Mouse (Mus musculus): ENCODE data around the gene Patj. TPM values are rescaled to one million over a fixed set of nuclear protein-coding genes. Genes with fewer than 3 reads are reported as not detected.
"Not testable (repeated sequence)": the region's sequence is repeated elsewhere in the genome, so short reads cannot be mapped to it uniquely, and the experiment has no call there.

The Patj gene
- total RNA-seq (2021) = 10 to 100 TPM in 1 of 2 experiments, 1 to 10 TPM in 1; 5.9 to 10.2 TPM

DNA sequence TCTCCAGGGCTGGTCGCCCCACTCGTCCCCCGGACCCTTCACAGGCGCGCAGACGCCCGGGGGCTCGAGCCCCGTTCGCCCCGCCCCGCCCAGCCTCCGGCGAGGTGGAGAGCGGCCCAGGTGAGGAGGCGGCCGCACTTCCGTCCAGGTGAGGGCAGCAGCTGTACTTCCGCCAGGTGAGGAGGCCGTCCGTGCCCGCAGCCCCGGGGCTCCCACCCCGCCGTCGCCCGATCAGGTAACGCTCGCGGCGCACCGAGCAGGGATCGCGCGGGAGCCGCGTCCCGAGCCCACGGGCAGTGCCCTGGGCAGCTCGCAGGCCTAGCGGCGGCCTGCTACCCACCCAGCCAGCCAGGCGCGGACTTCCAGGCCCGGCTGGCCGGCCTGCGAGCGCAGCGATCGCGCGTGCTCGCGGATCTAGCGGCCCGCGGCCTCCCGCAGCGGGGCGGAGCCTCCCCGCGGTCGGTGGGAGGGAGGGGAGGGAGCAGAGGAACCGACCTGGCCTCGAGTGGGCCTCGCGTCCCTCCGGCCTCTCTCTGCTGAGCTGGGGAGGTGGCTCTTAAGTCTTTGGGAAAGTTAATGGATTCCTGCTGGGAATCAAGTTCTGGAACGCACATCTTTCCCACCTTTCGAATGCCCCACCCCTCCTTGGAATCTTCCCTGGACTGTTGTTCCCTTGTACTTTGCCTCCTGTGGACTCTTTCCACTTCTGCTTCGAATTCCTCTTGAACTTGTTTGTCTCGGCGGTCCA, at the start of gene Patj:
TSS of gene Patj (plus strand) at position 96 of the 748 bp plus-strand sequence.
- peak; percentile 41 to 68 for DNase-seq (ENCODE audit: extremely low spot score in 1 of 2, low spot score in 1 of 2)

DNA sequence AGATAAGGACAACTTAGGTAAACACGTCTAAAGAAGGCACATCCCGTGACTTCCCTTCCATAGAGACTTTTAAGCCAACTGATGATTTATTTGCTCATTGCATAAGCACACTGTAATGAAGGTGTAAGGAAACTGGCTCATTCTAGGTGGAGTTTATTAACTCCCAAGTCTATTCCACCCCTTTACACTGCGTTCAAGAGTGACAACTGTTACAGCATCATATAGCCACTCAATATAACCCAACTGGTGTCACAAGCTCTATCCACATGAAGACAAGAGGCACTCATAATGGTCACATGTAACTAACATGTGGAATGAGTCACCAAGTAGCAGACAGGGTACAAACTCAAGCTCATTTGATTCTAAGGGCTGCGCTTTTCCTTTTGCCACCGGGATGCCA, 47.0 kb upstream of the Patj start:
- no peak for DNase-seq (ENCODE audit: extremely low spot score in 1 of 2, low spot score in 1 of 2)

DNA sequence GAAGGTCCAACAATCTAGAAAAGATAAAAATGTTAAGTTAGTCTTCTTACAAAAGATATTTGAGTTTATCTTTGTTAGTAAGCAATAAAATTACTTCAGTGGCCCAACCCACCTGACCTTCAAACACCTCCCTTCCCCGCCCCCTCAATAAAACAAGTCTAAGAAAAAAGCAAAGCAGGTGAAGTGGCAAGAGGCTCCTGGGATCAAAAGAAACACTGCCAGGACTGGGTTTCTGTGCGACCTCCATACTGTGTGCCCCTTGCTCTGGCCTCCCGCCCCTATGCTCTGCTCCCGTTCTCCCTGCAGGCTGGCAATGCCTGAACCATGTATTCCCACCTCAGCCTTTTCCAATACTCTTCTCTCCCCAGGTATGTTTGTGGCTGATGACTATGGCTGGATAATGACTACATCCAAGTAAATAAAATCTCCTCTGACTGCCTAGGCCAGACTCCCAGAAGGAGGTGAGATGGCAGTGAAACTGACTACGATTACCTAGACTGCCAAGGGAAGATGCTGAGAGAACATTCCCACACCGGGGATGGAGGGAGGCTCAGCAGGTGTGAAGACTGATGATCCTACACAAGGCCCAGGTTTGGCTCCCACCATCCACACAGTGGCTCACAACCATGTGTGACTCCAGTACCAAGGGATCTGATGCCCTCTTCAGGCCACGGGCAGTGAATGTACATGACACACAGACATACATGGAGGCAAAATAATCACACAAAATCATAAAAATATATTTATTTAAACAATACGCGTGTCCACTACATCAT, 37.4 kb upstream of the Patj start:
- no peak for DNase-seq (ENCODE audit: extremely low spot score in 1 of 2, low spot score in 1 of 2)

DNA sequence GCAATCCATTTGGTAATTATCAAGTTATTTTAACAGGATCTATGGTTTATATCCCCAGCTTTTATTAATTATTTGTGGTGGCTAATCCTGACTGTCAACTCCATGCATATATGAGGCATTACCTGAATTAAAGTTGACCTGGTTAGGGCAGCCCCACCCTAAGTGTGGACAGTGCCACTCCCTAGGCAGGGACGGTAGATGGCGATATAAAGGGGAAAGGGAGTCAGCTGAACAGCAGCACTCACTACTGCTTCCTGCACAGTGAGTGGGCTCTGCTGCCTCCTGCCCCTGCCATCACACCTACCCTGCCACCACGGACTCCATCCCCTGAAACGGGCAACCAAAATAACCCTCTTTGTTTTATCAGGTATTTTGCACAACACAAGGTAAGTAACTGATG, 20.2 kb upstream of the Patj start:
- no peak for DNase-seq (ENCODE audit: extremely low spot score in 1 of 2, low spot score in 1 of 2)

DNA sequence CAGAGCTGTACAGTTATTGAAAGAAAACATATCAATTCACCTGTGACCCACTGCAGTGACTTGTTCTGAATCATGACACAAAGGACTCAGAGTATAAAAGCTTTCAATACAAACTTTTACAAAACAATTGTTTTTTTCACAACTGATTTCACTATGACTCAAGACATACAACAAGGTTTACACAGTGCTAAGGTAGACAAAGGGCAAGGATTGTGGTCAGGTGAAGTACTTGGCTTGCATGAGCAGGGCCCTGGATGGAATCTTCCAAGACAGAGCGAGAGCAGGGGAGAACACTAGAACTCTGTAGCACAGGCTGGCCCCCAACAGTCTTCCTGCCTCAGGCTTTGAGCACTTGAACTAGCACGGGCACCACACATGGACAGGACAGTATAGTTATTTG, 18.6 kb upstream of the Patj start:
- DNase-seq (ENCODE audit: extremely low spot score in 1 of 2, low spot score in 1 of 2) = no peak

DNA sequence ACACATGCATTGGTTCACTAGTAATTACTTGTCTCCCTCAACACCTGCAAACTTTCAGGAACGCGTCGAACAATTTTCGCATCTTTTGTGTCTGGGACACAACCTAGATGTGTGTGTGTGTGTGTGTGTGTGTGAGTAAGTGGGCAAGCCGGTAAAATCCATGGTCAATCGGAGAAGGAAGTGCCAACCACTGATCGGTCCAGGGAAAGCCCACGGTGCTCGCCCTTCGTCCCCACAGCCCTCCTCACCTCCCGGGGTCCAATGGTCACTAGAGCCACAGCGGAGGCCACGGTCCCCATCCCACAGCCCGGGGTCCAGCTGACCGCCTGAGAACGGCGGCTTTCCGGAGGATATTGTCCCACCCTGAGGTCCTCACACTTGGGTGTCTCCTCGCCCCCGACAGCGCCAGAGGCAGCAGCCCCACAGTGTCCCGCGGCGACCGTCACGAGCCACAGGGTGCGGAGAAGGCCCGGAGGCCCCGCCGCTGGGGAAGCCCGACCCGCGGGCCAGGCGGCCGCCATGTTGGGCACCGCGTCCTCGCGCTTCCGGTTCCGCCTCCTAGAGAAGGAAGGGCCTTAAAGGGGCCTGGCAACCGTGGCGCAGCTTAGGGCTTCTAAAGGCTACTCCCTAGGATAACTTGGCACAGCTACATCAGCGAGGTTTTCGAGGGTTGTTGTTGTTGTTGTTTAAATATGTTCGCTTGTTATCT, 12.7 kb upstream of the Patj start, which contains the start of gene Tm2d1:
TSS of gene Tm2d1 (minus strand) at position 591 of the 709 bp plus-strand sequence.
- DNase-seq (ENCODE audit: extremely low spot score in 1 of 2, low spot score in 1 of 2) = peak; percentile 73 to 74

DNA sequence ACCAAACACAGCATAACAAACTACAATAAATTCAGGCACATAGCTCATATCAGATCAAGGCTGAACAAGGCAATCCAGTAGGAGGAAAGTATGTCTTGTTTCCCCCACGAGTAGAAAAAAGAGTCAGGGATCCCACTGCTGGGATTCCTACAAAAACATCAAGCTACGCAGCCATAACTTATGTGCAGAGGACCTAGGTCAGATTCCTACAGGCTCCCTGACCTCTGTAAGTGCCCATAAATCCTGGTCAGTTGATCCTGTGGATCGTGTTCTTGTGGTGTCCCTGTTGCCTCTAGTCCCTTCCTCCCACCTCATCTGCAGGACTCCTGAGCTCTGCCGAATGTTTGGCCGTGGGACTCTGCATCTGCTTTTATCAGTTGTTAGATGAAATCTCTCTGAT, 10.5 kb upstream of the Patj start:
- DNase-seq (ENCODE audit: extremely low spot score in 1 of 2, low spot score in 1 of 2) = no peak

DNA sequence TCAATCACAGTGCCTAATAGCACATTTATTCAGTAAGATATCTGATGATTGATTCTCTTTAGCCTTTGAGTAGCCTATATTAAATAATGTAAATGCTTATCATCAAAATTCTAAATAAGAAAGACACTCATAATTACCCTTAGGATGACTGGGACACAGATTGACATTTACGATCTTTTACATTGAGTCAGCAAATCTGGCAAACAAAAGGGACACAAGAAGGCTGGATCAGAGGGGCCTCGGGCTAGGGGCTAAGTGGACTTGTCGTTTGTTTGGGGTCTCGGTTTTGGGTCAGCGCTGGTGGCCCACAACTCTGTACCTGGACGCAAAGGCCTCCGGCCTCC, 267 bp upstream of the Patj start:
- DNase-seq (ENCODE audit: extremely low spot score in 1 of 2, low spot score in 1 of 2) = no peak

DNA sequence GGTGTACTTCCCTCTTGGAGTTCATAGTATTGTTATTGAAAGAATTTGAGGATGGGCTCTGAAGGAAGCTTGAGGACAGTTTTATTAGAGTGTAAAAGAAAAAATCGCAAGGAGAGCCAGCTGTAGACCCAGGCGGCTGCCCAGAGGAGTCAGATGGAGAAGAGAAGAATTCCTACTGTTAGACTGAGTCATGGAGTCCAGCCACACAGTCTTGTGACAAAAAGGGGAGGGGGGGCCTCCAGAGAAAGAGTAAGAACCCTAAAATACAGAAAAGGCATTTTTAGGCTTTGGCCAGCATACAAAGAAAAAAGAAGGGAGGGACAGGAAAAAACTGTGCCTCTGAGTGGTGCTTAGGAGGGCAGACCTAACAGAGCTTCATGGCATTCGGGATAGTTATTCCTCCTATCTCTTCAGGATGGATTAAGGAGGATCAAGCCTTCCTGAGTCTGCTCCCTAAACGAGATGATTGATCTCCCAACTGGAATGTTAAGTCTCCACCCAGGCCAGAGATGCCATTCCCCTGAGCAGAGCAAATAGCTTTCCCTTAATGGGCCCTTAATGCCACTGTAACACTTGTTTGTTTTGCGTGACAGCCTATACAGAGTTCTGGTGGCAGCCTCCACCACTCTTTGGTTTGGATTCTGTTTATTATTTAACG, 5.5 kb downstream of the Patj start:
- no peak for DNase-seq (ENCODE audit: extremely low spot score in 1 of 2, low spot score in 1 of 2)

DNA sequence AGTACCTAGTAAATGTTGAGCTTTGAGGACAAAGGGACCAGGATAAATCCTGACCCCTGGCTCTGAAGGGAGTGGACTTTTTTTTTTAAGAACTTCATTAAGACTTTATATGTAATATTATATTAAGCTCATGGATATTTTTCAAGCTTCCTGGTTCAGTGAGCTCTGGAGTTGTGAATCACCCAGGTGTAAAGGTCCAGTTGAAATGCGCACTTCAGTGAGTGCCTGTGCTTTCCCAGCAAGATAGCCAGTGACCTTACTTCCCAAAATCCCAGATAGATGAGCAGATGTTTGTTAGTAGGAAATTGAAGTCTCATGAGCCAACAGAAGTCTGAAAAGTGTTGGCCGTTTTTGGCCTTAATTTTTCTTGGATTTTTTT, 6.0 kb downstream of the Patj start:
- DNase-seq (ENCODE audit: extremely low spot score in 1 of 2, low spot score in 1 of 2) = no peak

DNA sequence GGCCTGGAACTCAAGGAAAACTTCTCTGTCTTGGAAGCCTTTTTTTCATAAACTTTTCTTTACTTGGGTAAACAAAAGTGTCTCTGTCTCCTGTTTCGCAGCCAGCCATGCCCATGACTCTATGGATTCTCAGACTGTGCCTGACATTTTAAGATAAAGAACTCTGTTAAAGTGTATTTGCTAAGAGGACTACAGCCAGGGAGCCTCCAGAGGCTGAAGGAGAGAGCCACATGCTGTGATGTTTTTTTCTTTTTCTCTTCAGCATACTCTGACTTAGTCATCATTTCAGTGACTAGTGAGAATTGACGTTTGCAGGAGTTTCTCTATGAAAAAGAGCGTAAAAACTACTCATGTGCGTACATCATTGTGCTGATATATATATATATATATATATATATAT, 7.9 kb downstream of the Patj start:
- DNase-seq (ENCODE audit: extremely low spot score in 1 of 2, low spot score in 1 of 2) = no peak

DNA sequence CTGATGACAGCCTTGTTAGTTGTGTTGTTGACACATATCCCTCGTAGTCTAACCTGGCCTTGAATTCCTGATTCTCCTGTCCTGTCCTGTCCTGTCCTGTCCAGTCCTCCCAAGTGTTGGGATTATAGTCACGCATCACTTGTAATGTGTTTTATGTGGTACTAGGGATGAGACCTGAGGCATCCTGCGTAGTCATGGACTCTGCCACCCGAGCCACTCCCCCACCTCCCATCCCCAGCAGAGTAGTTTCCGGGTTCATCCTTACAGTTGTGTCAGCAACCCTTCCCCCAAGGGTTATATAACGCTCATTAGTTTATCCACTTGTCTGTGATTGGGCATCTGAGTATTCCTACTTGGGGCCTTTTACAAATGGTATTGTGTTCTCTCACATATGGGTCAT, 8.8 kb downstream of the Patj start:
- DNase-seq (ENCODE audit: extremely low spot score in 1 of 2, low spot score in 1 of 2) = no peak

DNA sequence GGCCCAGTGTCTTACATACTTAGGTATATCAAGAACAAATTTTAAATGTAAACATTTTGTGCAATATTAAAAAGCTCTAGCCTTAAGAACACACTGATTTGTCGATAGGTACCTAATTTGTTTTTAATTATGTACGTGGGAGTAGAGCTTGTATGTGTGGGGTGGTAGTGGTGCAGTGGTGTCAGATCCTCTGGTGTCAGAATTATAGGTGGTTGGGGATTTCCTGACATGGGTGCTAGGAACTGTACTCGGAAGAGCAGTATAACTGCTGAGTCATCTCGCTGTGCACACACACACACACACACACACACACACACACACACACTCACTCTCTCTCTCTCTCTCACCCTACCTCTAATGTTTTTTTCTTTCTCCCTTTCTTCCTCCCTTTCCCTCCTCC, 12.9 kb downstream of the Patj start:
- no peak for DNase-seq (ENCODE audit: extremely low spot score in 1 of 2, low spot score in 1 of 2)

DNA sequence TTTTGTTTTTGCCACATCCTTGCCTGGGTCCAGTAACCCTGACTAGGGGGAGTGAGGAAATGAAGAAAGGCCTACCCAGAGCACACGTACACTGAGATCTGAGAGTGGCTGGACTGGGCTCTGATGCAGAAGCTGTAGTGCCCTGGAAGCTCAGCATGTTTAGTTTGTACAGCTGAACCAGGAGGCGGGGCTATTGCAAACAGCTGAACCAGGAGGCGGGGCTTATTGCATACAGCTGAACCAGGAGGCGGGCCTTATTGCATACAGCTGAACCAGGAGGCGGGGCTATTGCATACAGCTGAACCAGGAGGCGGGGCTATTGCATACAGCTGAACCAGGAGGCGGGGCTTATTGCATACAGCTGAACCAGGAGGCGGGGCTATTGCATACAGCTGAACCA, 19.6 kb downstream of the Patj start:
- not testable (repeated sequence) for DNase-seq (ENCODE audit: extremely low spot score in 1 of 2, low spot score in 1 of 2)

DNA sequence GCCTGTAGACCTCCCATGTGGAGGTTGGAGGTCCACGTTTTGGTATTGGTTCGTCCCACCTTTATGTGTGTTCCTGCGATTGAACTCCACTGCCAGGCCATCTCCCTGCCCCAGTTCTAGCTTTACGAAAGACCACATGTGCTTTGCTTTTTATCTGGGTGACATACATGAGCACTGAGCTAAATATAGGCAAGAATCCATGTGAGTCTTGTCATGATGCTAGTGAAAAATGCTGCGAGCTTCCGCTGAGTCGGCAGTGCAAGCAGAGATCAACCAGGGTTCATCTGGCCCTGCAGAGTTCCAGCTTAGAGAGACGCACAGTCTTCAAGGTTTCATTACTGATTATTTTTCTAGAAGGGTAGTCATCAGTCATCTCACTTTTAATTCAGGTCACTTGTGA, 32.8 kb downstream of the Patj start:
- no peak for DNase-seq (ENCODE audit: extremely low spot score in 1 of 2, low spot score in 1 of 2)

DNA sequence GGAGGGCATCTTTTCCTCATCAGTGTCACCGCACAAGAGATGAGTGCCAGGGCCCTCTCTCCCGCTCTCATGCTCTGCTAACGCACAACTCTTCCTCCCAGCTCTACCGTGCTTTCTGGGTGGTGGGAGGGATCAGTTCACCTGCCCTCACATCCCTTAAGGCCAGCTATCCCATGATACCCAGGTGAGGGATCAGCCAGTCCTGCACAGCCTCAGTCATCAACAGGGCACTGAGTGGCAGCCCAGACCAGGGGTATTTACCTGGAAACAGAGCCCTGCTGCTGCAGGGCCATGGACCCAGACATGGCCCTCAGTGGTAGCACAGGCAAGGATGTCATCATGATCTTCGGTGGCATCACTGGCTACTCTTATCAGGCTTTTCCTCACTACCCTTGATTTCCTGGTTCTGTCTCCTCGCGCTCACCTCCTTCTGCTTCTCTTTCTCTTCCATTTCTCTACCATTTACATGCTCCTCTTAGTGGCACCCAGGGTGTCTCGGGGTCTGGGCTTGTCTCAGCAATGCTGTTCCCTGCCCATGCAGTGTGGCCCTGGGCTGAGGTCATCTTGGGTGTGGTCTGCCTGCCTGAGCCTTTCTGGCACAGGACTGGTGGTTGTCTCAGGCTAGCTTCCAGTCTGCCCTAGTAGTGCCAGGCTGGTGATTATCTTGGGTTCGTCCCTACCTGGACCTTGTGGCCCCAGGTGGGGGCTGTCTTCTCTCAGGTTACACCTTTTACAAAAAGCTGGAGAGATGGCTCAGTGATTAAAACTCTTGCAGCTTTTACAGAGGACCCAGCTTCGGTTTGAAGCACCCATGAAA, 40.3 kb downstream of the Patj start:
- no peak for DNase-seq (ENCODE audit: extremely low spot score in 1 of 2, low spot score in 1 of 2)

DNA sequence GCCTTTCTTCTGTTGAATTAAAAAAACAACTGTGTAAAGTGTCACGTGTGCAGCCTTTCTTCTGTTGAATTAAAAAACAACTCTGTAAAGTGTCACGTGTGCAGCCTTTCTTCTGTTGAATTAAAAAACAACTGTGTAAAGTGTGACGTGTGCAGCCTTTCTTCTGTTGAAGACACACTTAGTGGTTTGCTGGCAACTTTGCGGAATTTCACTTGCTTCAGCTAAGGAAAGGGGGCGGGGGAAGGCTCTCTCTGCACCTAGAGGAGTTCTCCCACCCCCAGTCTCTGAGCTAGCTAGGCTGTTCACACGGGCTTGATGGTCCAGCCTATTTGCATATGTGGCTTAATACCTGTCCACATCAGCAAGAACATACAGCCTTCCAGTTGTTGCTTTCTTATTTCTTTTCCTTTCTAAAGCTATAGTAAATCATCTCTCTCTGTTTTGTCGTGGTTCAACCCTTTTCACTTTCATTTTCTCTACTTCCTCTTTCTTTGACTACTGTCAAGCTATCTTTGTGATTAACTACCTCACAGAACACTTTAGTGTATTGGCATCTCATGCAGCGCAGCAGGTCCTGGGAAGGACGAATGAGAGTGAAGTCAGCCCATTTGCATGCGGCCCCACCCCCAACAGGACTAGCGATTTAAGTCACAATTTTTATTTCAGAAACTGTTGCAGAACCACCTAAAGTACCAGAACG, 41.2 kb downstream of the Patj start:
- DNase-seq (ENCODE audit: extremely low spot score in 1 of 2, low spot score in 1 of 2) = no peak

DNA sequence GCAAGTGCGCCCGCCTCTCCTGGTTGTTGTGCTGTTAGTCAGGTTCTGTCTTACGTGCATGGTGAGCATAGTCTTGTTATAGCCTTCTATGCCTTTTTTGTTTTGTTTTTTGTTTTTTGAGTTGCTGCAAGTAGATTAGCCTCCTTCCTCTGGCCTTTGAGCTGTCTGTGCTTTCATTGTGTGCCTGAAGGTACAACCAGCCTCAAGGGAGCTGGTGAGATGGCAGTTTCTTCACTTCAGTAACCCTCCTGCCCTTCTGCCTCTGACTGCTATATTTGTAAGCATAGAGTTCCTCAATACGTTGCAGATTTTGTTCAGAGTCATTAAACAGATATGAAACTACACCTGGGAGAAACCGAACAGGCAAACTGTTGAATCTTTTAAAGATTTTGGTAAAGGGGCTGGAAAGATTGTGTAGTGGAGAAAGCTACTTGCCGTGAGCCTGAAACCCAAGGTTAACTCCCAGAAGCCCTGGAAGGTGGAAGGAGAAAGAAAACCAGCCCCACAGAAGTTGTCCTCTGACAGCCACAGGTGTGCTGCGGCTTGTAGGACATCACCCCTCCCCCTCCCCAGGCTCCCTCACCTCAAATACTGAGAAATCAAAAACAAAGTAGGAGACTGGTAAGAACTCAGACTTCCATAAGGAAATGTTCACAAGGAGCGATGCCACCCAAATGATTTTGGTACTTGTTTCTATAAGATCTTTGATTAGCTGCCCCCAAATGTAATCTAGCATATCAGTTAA, 43.8 kb downstream of the Patj start:
- DNase-seq (ENCODE audit: extremely low spot score in 1 of 2, low spot score in 1 of 2) = no peak

DNA sequence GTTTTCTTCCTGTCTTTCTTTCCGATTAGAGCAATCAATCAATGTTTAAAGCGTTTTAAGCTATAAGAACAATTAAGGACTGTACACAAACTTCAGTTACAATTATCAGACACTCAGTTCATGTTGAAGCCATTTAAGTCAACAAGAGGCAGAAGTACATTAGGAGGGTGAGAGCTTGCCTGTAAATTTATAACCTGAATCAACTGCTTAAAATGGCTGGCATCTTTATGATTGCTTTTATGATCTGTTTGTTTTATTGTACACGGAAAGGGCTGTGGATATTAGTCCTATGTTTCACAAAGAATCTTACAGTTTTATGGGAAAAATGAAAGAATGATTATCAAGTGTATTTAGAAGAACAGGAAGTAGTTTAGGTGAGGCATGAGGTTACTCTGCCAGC, 45.7 kb downstream of the Patj start:
- no peak for DNase-seq (ENCODE audit: extremely low spot score in 1 of 2, low spot score in 1 of 2)

Measured in layer of hippocampus, postnatal 25 days (tissue).